In genomic region chr8:64829391-64829790, GRCm38 (mm10) we compare ENCODE assay signal across 19 mouse cellular contexts. TPM values are rescaled to one million over a fixed set of nuclear protein-coding genes. Genes with fewer than 3 reads are reported as not detected.
DNase-seq lines count a peak whose midpoint lies in the region; ATAC-seq and TF ChIP-seq lines count a peak whose summit lies in the region.
"Had no signal": no experiment of that assay in that cellular context is flagged by ENCODE, and none has a peak within 500 bp of the region (broad histone marks: within the 10 kb centered on the region; RNA-seq: fewer than 3 reads in every experiment).

No protein-coding gene starts in this region.

- H3K9ac ChIP-seq in forebrain, embryonic 13.5 days, result no peak overlapping the region
- H3K9ac ChIP-seq: forebrain, embryonic 15.5 days; limb, embryonic 13.5 days; lung, embryonic 15.5 days; neural tube, embryonic 13.5 days had no signal

- peaks cover 18% of the 10 kb centered on the region for H3K4me1 ChIP-seq in forebrain, embryonic 13.5 days
- H3K4me1 ChIP-seq: lung, embryonic 15.5 days had no signal

- intact Hi-C loops in heart, postnatal 10 days (cut with DNase I), result no loop called here
- intact Hi-C loops in left cerebral cortex, adult 2 months (cut with DNase I), result no loop called here

- peak; percentile 78 for DNase-seq in heart, adult 11 months
- DNase-seq in heart, postnatal 10 days, result no peak
- peak; percentile 65 for DNase-seq in 416B (ENCODE audit: low read depth)
- DNase-seq in right cerebral cortex, postnatal 10 days (ENCODE audit: low spot score in 2 of 2), result no peak
- no peak for DNase-seq in left cerebral cortex, adult 2 months (ENCODE audit: extremely low spot score in 1 of 2, low spot score in 2 of 2)
- DNase-seq: adrenal gland, postnatal 10 days; cerebellum, adult 8-10 months; gastrocnemius, adult 2 months; heart, postnatal 36 days; kidney, adult 9 months had no signal

- no peaks in the 10 kb centered on the region for H3K9me3 ChIP-seq in forebrain, embryonic 13.5 days (replicated peaks)
- H3K9me3 ChIP-seq: forebrain, embryonic 15.5 days; lung, embryonic 15.5 days; neural tube, embryonic 13.5 days had no signal

- no peaks in the 10 kb centered on the region for H3K27me3 ChIP-seq in forebrain, embryonic 13.5 days
- H3K27me3 ChIP-seq: forebrain, embryonic 15.5 days; limb, embryonic 13.5 days; lung, embryonic 15.5 days; neural tube, embryonic 13.5 days had no signal

- no peak overlapping the region; the same call in 1 of the 2 replicates for H3K27ac ChIP-seq in left cerebral cortex, adult 2 months
- H3K27ac ChIP-seq in forebrain, embryonic 13.5 days, result no peak overlapping the region
- H3K27ac ChIP-seq: forebrain, embryonic 15.5 days; gastrocnemius, adult 2 months; limb, embryonic 13.5 days; lung, embryonic 15.5 days; neural tube, embryonic 13.5 days had no signal

- no peak overlapping the region for H3K4me2 ChIP-seq in forebrain, embryonic 13.5 days
- H3K4me2 ChIP-seq: forebrain, embryonic 15.5 days; heart, embryonic 11.5 days; limb, embryonic 13.5 days; lung, embryonic 15.5 days; neural tube, embryonic 13.5 days had no signal

- peaks cover 21% of the 10 kb centered on the region for H3K36me3 ChIP-seq in forebrain, embryonic 13.5 days (ENCODE audit: poor library complexity, severe bottlenecking)

- H3K4me3 ChIP-seq in left cerebral cortex, adult 2 months, result no peak overlapping the region
- H3K4me3 ChIP-seq in forebrain, embryonic 13.5 days, result no peak overlapping the region
- H3K4me3 ChIP-seq: forebrain, embryonic 15.5 days; gastrocnemius, adult 2 months; limb, embryonic 13.5 days; lung, embryonic 15.5 days; neural tube, embryonic 13.5 days had no signal

- 96% methylated on average over 9 of the region's 9 CpGs for WGBS in forebrain, embryonic 13.5 days

- no peak; the same call in 1 of the 2 replicates for TF ChIP-seq CTCF in left cerebral cortex, adult 2 months (IDR thresholded peaks at IDR 0.05)

- peak; percentile 27 for ATAC-seq in common myeloid progenitor, adult 5-6 weeks (replicated peaks; ENCODE audit: low read depth, poor library complexity, severe bottlenecking)
- ATAC-seq in megakaryocyte, adult 5-6 weeks (ENCODE audit: poor library complexity, severe bottlenecking), result peak; percentile 79
- no peak for ATAC-seq in forebrain, embryonic 13.5 days
- ATAC-seq: forebrain, embryonic 15.5 days; midbrain, embryonic 16.5 days had no signal

RNA-seq across cellular contexts. Expression of gene Klhl2, which starts 20.4 kb away (rescaled TPM):
- total RNA-seq in heart, postnatal 10 days (2021), result 10 to 100 TPM; 13.7 to 13.9 TPM
- 12.9 and 15.9 TPM in 2 replicates for total RNA-seq in common myeloid progenitor, adult 5-6 weeks (2017)
- total RNA-seq in megakaryocyte, adult 5-6 weeks (2015), result 17.5 and 18.8 TPM in 2 replicates
- 20.9 and 23.1 TPM in 2 replicates for total RNA-seq in megakaryocyte, adult 5-6 weeks (2017)
- total RNA-seq in left cerebral cortex, adult 2 months (2021), result 100 to 1,000 TPM; 158 to 173 TPM
- 12.5 and 13.9 TPM in 2 replicates for polyA plus RNA-seq in forebrain, embryonic 13.5 days (2015; fragmentation: Nextera tagmentation; extraction: Ambion mirVana)

Comparison
In these comparisons a context has a peak if more than half of its experiments do, and no peak if none do; other contexts are left out.
1. DNase-seq: peak in heart, adult 11 months (single experiment) and 416B (single experiment); none in heart, postnatal 10 days (0 of 2), right cerebral cortex, postnatal 10 days (0 of 2) and left cerebral cortex, adult 2 months (0 of 2).